Mouse (Mus musculus) ES-Bruce4 (cell line): ENCODE measurements around the gene Pakap. TPM values are rescaled to one million over a fixed set of nuclear protein-coding genes. Genes with fewer than 3 reads are reported as not detected.

ENCODE experiments used
- H3K27ac ChIP-seq: 2 replicates; pipeline ENCODE4 v1.5.1; 2012; ENCODE audit warnings: low read length, inconsistent platforms; ENCODE audit not compliant: insufficient read depth
- H3K27me3 ChIP-seq: 2 replicates; pipeline ENCODE4 v1.6.1; 2012; ENCODE audit warnings: mild to moderate bottlenecking, low read length, inconsistent platforms; ENCODE audit not compliant: control insufficient read depth, poor library complexity, insufficient read depth, severe bottlenecking
- H3K36me3 ChIP-seq: 2 replicates; pipeline ENCODE4 v1.6.1; 2012; ENCODE audit warnings: inconsistent platforms, mild to moderate bottlenecking, low read length, moderate library complexity; ENCODE audit not compliant: control insufficient read depth, poor library complexity, insufficient read depth, severe bottlenecking
- H3K4me1 ChIP-seq: one replicate; pipeline ENCODE4 v1.8.1; 2011; ENCODE audit warnings: low read length; ENCODE audit not compliant: control insufficient read depth, insufficient read depth
- H3K4me3 ChIP-seq: 2 replicates; pipeline ENCODE4 v1.5.1; 2011; ENCODE audit warnings: low read depth, mild to moderate bottlenecking, low read length
- H3K9ac ChIP-seq: 2 replicates; pipeline ENCODE4 v1.6.1; 2012; ENCODE audit warnings: low read depth, mild to moderate bottlenecking, inconsistent platforms; ENCODE audit not compliant: poor library complexity, severe bottlenecking
- H3K9me3 ChIP-seq: replicated peaks from 2 replicates; pipeline ENCODE4 v1.6.1; 2012; ENCODE audit warnings: mild to moderate bottlenecking, low read length, inconsistent platforms; ENCODE audit not compliant: control insufficient read depth, poor library complexity, insufficient read depth, severe bottlenecking
- CTCF ChIP-seq: IDR thresholded peaks from one replicate; pipeline ENCODE4 v1.8.1; 2011; ENCODE audit warnings: low read depth, low read length
- EP300 ChIP-seq: IDR thresholded peaks from 2 replicates; pipeline ENCODE4 v1.6.1; 2011; ENCODE audit warnings: low read depth, low read length; ENCODE audit not compliant: insufficient read depth
- POLR2A ChIP-seq: IDR thresholded peaks from one replicate; pipeline ENCODE4 v1.8.1; 2011; ENCODE audit warnings: low read length; ENCODE audit not compliant: insufficient read depth
- polyA plus RNA-seq: library from polyadenylated mRNA; stranded (reverse); fragments of >200 nt; gene quantifications from 2 replicates; pipeline ENCODE4 v1.2.4, GENCODE M21; 2011; ENCODE audit warnings: low read depth; ENCODE audit not compliant: missing spikeins, insufficient read depth, insufficient read length

The Pakap gene
- polyA plus RNA-seq, 1 experiment: 2.4 TPM

DNA sequence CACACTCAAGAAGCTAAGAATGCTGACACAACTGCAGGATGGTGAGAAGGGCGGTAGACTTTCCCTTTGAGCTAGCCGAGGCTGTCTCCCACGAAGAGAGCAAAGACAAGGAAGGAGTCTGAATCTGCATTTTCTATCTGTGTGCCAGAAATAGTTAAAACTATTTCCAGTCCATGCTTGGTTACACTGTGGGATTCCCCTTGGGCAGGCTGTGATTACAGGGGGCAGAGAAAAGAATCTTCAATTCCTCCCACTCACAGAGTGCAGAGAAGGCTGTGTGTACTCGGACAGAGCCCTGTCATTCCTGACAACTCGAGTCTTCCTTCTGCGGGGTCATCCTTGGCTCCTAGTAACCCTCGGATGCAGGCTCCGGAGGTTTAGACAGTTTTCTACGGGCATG lies 299.0 kb downstream of the Pakap start:
- no peaks in the 10 kb centered on the region for H3K36me3 ChIP-seq
- peaks cover 8% of the 10 kb centered on the region for H3K4me1 ChIP-seq
- H3K9ac ChIP-seq: no peak overlapping the region
- TF ChIP-seq EP300: no peak
- no peak for TF ChIP-seq POLR2A
- TF ChIP-seq CTCF: no peak
- peak overlapping the region; percentile 21; the same call in 1 of the 2 replicates for H3K27ac ChIP-seq
- no peak overlapping the region for H3K4me3 ChIP-seq
- H3K9me3 ChIP-seq: no peaks in the 10 kb centered on the region
- H3K27me3 ChIP-seq: no peaks in the 10 kb centered on the region

DNA sequence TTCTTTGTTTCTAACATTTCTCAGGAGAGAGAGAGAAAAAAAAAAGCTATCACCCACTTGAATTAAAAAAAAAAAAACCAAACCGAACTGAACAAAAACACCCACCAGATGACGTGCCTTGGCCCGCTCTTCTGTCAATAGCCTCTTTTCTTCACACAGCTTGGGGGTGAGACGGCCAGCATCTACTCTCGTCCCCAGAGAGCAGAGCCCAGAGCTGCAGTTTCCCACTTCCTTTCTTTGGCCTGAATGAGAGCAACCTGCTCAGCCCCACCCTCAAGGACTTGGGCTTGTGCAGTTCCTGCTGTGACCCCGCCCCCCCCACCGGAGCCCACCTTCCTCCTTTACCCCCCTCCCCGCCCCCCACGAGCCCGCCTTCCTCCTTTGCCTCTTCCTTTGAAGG lies 299.5 kb downstream of the Pakap start:
- H3K9me3 ChIP-seq: no peaks in the 10 kb centered on the region
- no peak for TF ChIP-seq CTCF
- TF ChIP-seq EP300: no peak
- TF ChIP-seq POLR2A: no peak
- H3K27me3 ChIP-seq: no peaks in the 10 kb centered on the region
- no peak overlapping the region for H3K9ac ChIP-seq
- no peak overlapping the region for H3K4me3 ChIP-seq
- peak overlapping the region; percentile 21; the same call in 1 of the 2 replicates for H3K27ac ChIP-seq
- peaks cover 8% of the 10 kb centered on the region for H3K4me1 ChIP-seq
- H3K36me3 ChIP-seq: no peaks in the 10 kb centered on the region

DNA sequence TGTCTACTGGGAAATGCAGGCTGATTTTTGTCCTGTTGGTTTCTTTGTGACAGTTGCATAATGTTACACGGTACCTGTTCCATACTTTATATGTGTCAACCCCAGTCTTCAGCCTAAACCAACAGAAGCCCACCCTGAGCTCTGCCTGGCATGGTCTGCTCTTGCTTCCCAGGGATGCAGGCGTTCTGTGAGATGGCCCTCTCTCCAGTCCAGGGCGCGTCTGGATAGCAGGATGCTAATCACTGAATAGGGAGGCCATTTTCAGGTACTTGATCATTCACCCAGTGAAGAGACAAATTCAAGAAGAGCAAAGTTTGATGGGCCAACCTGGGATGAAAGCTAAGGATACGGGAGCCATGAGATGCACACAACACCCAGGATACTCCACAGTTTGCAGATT lies 311.2 kb downstream of the Pakap start:
- TF ChIP-seq EP300: no peak
- TF ChIP-seq POLR2A: no peak
- no peak for TF ChIP-seq CTCF
- no peaks in the 10 kb centered on the region for H3K9me3 ChIP-seq

DNA sequence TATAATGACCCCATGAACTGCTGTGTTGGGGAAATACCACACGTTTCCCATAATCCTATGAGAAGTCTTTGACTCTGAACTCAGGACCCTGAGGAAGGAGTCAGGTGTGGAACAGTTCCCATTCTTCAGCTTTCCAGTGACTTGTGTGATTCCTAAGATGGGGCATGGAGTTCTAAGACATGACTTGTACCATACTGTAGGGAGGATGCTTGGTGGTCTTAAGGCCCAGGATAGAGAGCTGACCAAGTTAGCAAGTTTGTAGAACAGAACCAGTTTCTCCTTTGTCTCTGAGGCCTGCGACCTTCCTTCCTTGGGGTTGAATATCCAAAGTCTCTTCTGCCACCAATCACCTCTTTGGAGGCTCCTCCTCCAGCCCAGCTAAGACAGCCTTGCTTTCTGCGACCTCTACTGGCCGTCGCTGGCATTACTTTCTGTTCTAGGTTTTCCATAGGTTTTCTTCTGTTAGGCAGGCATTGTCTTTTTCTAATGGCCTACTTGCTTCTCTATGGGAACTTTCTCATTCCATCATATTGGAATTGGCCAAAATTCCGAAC lies 311.9 kb downstream of the Pakap start:
- TF ChIP-seq CTCF (peak; percentile 83), POLR2A (no peak)
- Histone ChIP-seq H3K27me3 (no peaks in the 10 kb centered on the region), H3K4me1 (no peaks in the 10 kb centered on the region), H3K4me3 (no peak overlapping the region), H3K27ac (peak overlapping the region; percentile 44; the same call in 1 of the 2 replicates), H3K9ac (no peak overlapping the region), H3K9me3 (no peaks in the 10 kb centered on the region), H3K36me3 (no peaks in the 10 kb centered on the region)

More for the DNA sequence above, 311.2 kb downstream of the Pakap start:
- Histone ChIP-seq H3K4me3 (no peak overlapping the region), H3K27ac (no peak overlapping the region), H3K9ac (no peak overlapping the region), H3K27me3 (no peaks in the 10 kb centered on the region), H3K36me3 (no peaks in the 10 kb centered on the region), H3K4me1 (no peaks in the 10 kb centered on the region)

DNA sequence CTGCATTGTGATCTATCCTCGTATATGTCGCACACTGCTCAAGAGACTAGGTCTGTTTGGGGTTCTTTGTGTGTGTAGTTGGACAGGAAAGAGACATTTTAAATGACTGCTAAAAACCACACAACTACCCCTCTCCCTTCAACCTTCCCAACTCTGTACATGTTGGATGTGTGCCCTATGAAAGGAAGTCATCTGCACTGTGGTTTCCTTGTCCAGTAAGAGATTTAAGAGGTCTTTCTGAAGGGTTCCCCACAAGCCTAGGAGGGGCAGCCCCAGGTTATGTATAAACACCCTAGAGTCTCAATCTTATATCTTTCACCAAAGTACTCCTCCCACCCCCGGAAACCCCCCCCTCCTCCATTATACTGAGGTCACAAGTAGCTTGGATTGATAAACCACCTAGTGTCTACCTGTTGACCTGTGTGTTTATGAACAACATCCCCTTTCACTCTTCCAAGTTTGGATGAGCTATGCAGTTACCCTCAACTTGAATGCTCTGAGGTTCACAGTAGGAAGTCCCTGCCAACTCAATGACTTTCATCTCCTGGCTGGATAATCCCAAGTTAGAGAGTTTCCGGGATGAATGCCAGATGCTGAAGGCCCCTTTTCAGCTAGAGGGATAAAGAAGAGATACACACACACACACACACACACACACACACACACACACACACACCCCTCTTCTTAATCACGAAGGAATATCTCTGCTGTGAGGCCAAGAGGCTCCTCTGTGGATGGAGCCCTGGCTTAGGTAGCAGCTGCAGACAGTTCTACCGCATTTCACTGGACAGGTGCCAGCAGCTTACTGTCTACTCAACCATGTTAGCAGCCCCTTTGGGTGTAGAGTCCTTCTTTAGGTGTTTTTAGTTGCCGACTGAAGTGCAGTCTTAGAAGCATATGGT lies 315.8 kb downstream of the Pakap start:
- no peaks in the 10 kb centered on the region for H3K36me3 ChIP-seq
- TF ChIP-seq POLR2A (no peak), CTCF (no peak), EP300 (no peak)

DNA sequence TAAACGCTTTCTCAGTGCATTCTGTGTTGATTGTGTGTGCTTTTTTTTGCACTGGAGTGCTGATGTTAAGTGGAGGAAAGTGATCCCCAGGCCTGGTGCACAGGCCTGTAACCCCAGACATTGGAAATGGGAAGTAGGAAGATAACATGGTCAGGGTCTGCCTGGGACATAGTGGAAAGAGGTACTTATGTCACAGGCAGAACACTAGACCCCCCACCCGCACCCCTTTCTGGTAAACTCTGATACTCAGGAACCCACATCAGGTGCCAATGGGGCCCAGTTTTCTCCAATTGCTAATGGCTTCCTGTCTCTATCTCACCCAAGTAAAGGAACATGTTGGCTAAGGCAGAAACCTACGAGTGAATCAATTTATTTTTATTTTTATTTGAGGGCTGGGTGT lies 316.5 kb downstream of the Pakap start:
- Histone ChIP-seq H3K36me3 (no peaks in the 10 kb centered on the region), H3K27ac (no peak overlapping the region), H3K4me3 (no peak overlapping the region), H3K9me3 (no peaks in the 10 kb centered on the region), H3K4me1 (no peaks in the 10 kb centered on the region), H3K9ac (no peak overlapping the region), H3K27me3 (no peaks in the 10 kb centered on the region)
- no peak for TF ChIP-seq CTCF
- no peak for TF ChIP-seq POLR2A
- TF ChIP-seq EP300: no peak

More for the DNA sequence above, 315.8 kb downstream of the Pakap start:
- Histone ChIP-seq H3K27ac (no peak overlapping the region), H3K4me3 (no peak overlapping the region), H3K9me3 (no peaks in the 10 kb centered on the region), H3K27me3 (no peaks in the 10 kb centered on the region), H3K4me1 (no peaks in the 10 kb centered on the region), H3K9ac (no peak overlapping the region)
